Mouse (Mus musculus) erythroid progenitor cell, adult 5-6 weeks (primary cell): ENCODE results near the gene Xylb. TPM values are rescaled to one million over a fixed set of nuclear protein-coding genes. Genes with fewer than 3 reads are reported as not detected.

Experiments used
- ATAC-seq: replicated peaks from 2 replicates; pipeline ENCODE4 v1.8.0; 2016; ENCODE audit warnings: moderate number of reproducible peaks, mild to moderate bottlenecking, moderate TSS enrichment, inconsistent platforms; ENCODE audit not compliant: poor library complexity, low FRiP score, severe bottlenecking
- total RNA-seq, 2 experiments: library from RNA; stranded (forward) in 1 of 2; stranded (reverse) in 1 of 2; fragments of 150-400 nt in 1 of 2; fragments of 186-747, 209-891 nt in 1 of 2; gene quantifications; 2 replicates each; pipeline versions ENCODE4 v1.2.3 to v1.2.4; 2015 to 2017; ENCODE audit warnings: low replicate concordance in 2 of 2

The Xylb gene
- total RNA-seq, 2 experiments from 2014 or later = not detected

DNA sequence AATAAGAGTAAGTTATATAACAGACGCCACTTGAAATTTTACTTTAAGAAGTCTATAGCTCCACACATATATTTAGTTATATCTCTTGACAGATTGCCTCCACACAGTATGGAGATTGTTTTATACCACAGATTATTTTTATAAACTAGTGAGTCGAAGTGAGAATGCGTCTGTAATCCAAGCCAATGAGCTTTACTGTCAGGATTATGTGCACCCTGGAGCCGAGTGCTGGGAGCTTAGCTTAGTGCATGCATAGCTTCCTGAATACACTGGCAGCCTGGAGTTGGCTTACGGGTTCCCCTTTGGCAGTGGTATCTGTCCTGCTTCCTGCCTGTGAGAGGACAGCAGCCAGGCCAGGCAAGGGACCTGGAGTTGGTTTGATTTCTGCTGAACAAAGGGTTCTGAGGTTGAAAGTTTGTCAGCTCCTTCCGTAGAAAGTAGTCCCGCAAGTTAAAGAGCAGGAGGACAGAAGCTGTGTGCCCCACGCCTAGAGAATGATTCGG, 81.4 kb downstream of the Xylb start:
- no peak for ATAC-seq

Other genes starting within 250 kb of the Xylb start
- not detected in 2 replicates for gene Acaa1b, start 200.3 kb upstream of the Xylb start, total RNA-seq (2015; ENCODE audit: low replicate concordance)
- gene Acaa1b, start 200.3 kb upstream of the Xylb start, total RNA-seq (2017; ENCODE audit: low replicate concordance) = not detected in 2 replicates
- not detected in 2 replicates for gene Gm47289, start 198.2 kb upstream of the Xylb start, total RNA-seq (2015; ENCODE audit: low replicate concordance)
- gene Gm47289, start 198.2 kb upstream of the Xylb start, total RNA-seq (2017; ENCODE audit: low replicate concordance) = not detected in 2 replicates
- not detected in 2 replicates for gene Slc22a13, start 148.3 kb upstream of the Xylb start, total RNA-seq (2015; ENCODE audit: low replicate concordance)
- not detected in 2 replicates for gene Slc22a13, start 148.3 kb upstream of the Xylb start, total RNA-seq (2017; ENCODE audit: low replicate concordance)
- gene Oxsr1, start 35.0 kb upstream of the Xylb start, total RNA-seq (2015; ENCODE audit: low replicate concordance) = 20.9 and 48.6 TPM in 2 replicates
- 35.0 and 37.1 TPM in 2 replicates for gene Oxsr1, start 35.0 kb upstream of the Xylb start, total RNA-seq (2017; ENCODE audit: low replicate concordance)
- gene Acaa1a, start 17.7 kb upstream of the Xylb start, total RNA-seq (2015; ENCODE audit: low replicate concordance) = 5.9 and 10.8 TPM in 2 replicates
- gene Acaa1a, start 17.7 kb upstream of the Xylb start, total RNA-seq (2017; ENCODE audit: low replicate concordance) = 5.2 and 5.4 TPM in 2 replicates
- 22.6 and 25.9 TPM in 2 replicates for gene Myd88, start 16.0 kb upstream of the Xylb start, total RNA-seq (2015; ENCODE audit: low replicate concordance)
- 5.9 and 14.0 TPM in 2 replicates for gene Myd88, start 16.0 kb upstream of the Xylb start, total RNA-seq (2017; ENCODE audit: low replicate concordance)
- not detected in 2 replicates for gene Slc22a14, start 8.2 kb downstream of the Xylb start, total RNA-seq (2015; ENCODE audit: low replicate concordance)
- not detected in 2 replicates for gene Slc22a14, start 8.2 kb downstream of the Xylb start, total RNA-seq (2017; ENCODE audit: low replicate concordance)
- gene Acvr2b, start 44.7 kb downstream of the Xylb start, total RNA-seq (2015; ENCODE audit: low replicate concordance) = not detected in 2 replicates
- gene Acvr2b, start 44.7 kb downstream of the Xylb start, total RNA-seq (2017; ENCODE audit: low replicate concordance) = 0.26 TPM in 1 of 2 replicates, not detected in the other
- 1.7 and 5.8 TPM in 2 replicates for gene Exog, start 87.6 kb downstream of the Xylb start, total RNA-seq (2015; ENCODE audit: low replicate concordance)
- 3.1 and 4.5 TPM in 2 replicates for gene Exog, start 87.6 kb downstream of the Xylb start, total RNA-seq (2017; ENCODE audit: low replicate concordance)
- gene Scn5a, start 221.6 kb downstream of the Xylb start, total RNA-seq (2015; ENCODE audit: low replicate concordance) = not detected in 2 replicates
- gene Scn5a, start 221.6 kb downstream of the Xylb start, total RNA-seq (2017; ENCODE audit: low replicate concordance) = not detected in 2 replicates